ENCODE assay signal across 18 mouse cellular contexts in the genomic region with DNA sequence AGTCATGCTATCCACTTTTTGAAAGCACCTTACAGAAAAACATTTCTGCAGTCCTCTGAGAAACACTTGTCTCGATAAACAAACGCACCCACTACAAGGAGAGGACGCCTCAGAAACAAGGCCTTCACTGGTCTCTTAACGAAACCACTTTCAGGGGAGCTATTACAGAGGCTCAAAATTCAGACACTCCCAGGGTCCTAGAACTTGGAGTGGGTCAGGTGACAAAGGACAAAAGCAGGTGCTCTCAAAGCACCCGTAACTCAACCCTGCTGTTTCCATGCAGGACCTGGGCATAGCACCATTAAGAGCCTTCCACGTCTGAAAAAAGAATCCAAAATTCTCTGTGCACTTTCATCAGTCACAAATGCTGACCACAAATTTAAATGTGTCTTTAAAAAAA. TPM values are rescaled to one million over a fixed set of nuclear protein-coding genes. Genes with fewer than 3 reads are reported as not detected.
DNase-seq lines count a peak whose midpoint lies in the region; ATAC-seq and TF ChIP-seq lines count a peak whose summit lies in the region.
"Had no signal": no experiment of that assay in that cellular context is flagged by ENCODE, and none has a peak within 500 bp of the region (broad histone marks: within the 10 kb centered on the region; RNA-seq: fewer than 3 reads in every experiment).

No protein-coding gene starts in this region.

- no peak overlapping the region for H3K4me3 ChIP-seq in forebrain, embryonic 15.5 days
- no peak overlapping the region for H3K4me3 ChIP-seq in forebrain, embryonic 13.5 days
- no peak overlapping the region for H3K4me3 ChIP-seq in heart, embryonic 10.5 days
- H3K4me3 ChIP-seq in heart, adult 2 months, result no peak overlapping the region
- H3K4me3 ChIP-seq in lung, adult 2 months (replicated peaks; ENCODE audit: extremely low read depth, low read depth, low read length), result no peak overlapping the region
- H3K4me3 ChIP-seq: embryonic facial prominence, embryonic 15.5 days; erythroblast, embryonic 14.5 days; hindbrain, embryonic 12.5 days; intestine, embryonic 15.5 days had no signal

- 0 out of 2 replicates have a peak overlapping the region, but pooled peaks have one; percentile 65 for H3K27ac ChIP-seq in forebrain, embryonic 15.5 days (replicated peaks)
- no peak overlapping the region; the same call in 1 of the 2 replicates for H3K27ac ChIP-seq in forebrain, embryonic 13.5 days
- H3K27ac ChIP-seq in heart, embryonic 10.5 days, result no peak overlapping the region
- H3K27ac ChIP-seq in heart, adult 2 months, result no peak overlapping the region
- H3K27ac ChIP-seq: embryonic facial prominence, embryonic 15.5 days; intestine, embryonic 15.5 days had no signal

- peaks cover 28% of the 10 kb centered on the region for H3K4me1 ChIP-seq in forebrain, embryonic 15.5 days
- peaks cover 48% of the 10 kb centered on the region for H3K4me1 ChIP-seq in forebrain, embryonic 13.5 days
- 0 out of 2 replicates have a peak, but pooled peaks cover 9% of the 10 kb centered on the region for H3K4me1 ChIP-seq in heart, embryonic 10.5 days
- no peaks in the 10 kb centered on the region; the same call in 1 of the 2 replicates for H3K4me1 ChIP-seq in heart, adult 2 months (ENCODE audit: control insufficient read depth, insufficient read depth, low read length)
- no peaks in the 10 kb centered on the region for H3K4me1 ChIP-seq in lung, adult 2 months (ENCODE audit: control insufficient read depth, insufficient read depth, low read length)

- no peak for TF ChIP-seq CTCF in heart, adult 2 months (IDR thresholded peaks at IDR 0.05)
- no peak for TF ChIP-seq CTCF in lung, adult 2 months (IDR thresholded peaks at IDR 0.05; ENCODE audit: insufficient read depth, low read length)

- no peak for ATAC-seq in forebrain, embryonic 15.5 days (replicated peaks)
- no peak for ATAC-seq in forebrain, embryonic 13.5 days
- ATAC-seq: intestine, embryonic 15.5 days had no signal

- H3K79me2 ChIP-seq in heart, adult 2 months (replicated peaks; ENCODE audit: control insufficient read depth, insufficient read depth, low read length), result no peaks in the 10 kb centered on the region

- no peaks in the 10 kb centered on the region for H3K36me3 ChIP-seq in forebrain, embryonic 15.5 days
- H3K36me3 ChIP-seq in forebrain, embryonic 13.5 days (ENCODE audit: poor library complexity, severe bottlenecking), result peaks cover 6% of the 10 kb centered on the region
- H3K36me3 ChIP-seq in heart, embryonic 10.5 days, result peaks cover 9% of the 10 kb centered on the region; the same call in 1 of the 2 replicates
- no peaks in the 10 kb centered on the region for H3K36me3 ChIP-seq in heart, adult 2 months (ENCODE audit: control insufficient read depth, insufficient read depth, low read length)
- H3K36me3 ChIP-seq: embryonic facial prominence, embryonic 15.5 days; hindbrain, embryonic 12.5 days; intestine, embryonic 15.5 days had no signal

- intact Hi-C loops in heart, adult 2 months (cut with DNase I), result no loop called here

- DNase-seq in heart, embryonic 10.5 days (ENCODE audit: low spot score), result peak; percentile 13
- no peak for DNase-seq in heart, adult 2 months
- peak; percentile 49 for DNase-seq in lung, postnatal 36 days
- DNase-seq in lung, adult 2 months, result no peak
- DNase-seq: adrenal gland, adult 2 months; adrenal gland, postnatal 25 days; cerebellum, adult 18-20 months; cerebellum, adult 9-11 months; cerebellum, postnatal 36 days; heart, postnatal 10 days; heart, postnatal 4 days; kidney, adult 18-20 months had no signal

- no peak for TF ChIP-seq POLR2A in heart, adult 2 months (IDR thresholded peaks at IDR 0.05; ENCODE audit: insufficient read depth, low read depth, low read length)
- TF ChIP-seq POLR2A in lung, adult 2 months (IDR thresholded peaks at IDR 0.05; ENCODE audit: borderline replicate concordance, extremely low read depth, low read depth, low read length), result no peak

- 72% methylated on average over 6 of the region's 6 CpGs for WGBS in forebrain, embryonic 15.5 days
- WGBS in forebrain, embryonic 13.5 days, result 68% methylated on average over 6 of the region's 6 CpGs
- 90% methylated on average over 6 of the region's 6 CpGs for WGBS in heart, embryonic 10.5 days
- 97% methylated on average over 6 of the region's 6 CpGs for WGBS in heart, adult 2 months
- WGBS in lung, adult 2 months, result 75% methylated on average over 6 of the region's 6 CpGs

- no peak overlapping the region for H3K4me2 ChIP-seq in forebrain, embryonic 15.5 days (replicated peaks)
- H3K4me2 ChIP-seq in forebrain, embryonic 13.5 days, result no peak overlapping the region
- H3K4me2 ChIP-seq: embryonic facial prominence, embryonic 15.5 days; hindbrain, embryonic 12.5 days; intestine, embryonic 15.5 days had no signal

- TF ChIP-seq EP300 in heart, adult 2 months (IDR thresholded peaks at IDR 0.05; ENCODE audit: insufficient read depth, low read depth, low read length), result no peak

- H3K9ac ChIP-seq in forebrain, embryonic 15.5 days (replicated peaks), result no peak overlapping the region
- H3K9ac ChIP-seq in forebrain, embryonic 13.5 days, result no peak overlapping the region
- H3K9ac ChIP-seq in heart, adult 2 months (ENCODE audit: low read depth, low read length), result no peak overlapping the region
- H3K9ac ChIP-seq: embryonic facial prominence, embryonic 15.5 days; hindbrain, embryonic 12.5 days; intestine, embryonic 15.5 days had no signal

- no peaks in the 10 kb centered on the region for H3K27me3 ChIP-seq in forebrain, embryonic 15.5 days
- no peaks in the 10 kb centered on the region for H3K27me3 ChIP-seq in forebrain, embryonic 13.5 days
- no peaks in the 10 kb centered on the region for H3K27me3 ChIP-seq in heart, embryonic 10.5 days (ENCODE audit: insufficient read depth, poor library complexity, severe bottlenecking)
- no peaks in the 10 kb centered on the region for H3K27me3 ChIP-seq in heart, adult 2 months (ENCODE audit: control insufficient read depth, insufficient read depth, low read length)
- H3K27me3 ChIP-seq: embryonic facial prominence, embryonic 15.5 days; hindbrain, embryonic 12.5 days; intestine, embryonic 15.5 days had no signal

- H3K9me3 ChIP-seq in forebrain, embryonic 15.5 days, result no peaks in the 10 kb centered on the region
- no peaks in the 10 kb centered on the region for H3K9me3 ChIP-seq in forebrain, embryonic 13.5 days (replicated peaks)
- no peaks in the 10 kb centered on the region for H3K9me3 ChIP-seq in heart, embryonic 10.5 days
- H3K9me3 ChIP-seq: embryonic facial prominence, embryonic 15.5 days; hindbrain, embryonic 12.5 days; intestine, embryonic 15.5 days had no signal

RNA-seq across cellular contexts. Expression of gene Cdc14a, which starts 26.5 kb away (rescaled TPM):
- 8.5 TPM in 2 replicates for polyA plus RNA-seq in forebrain, embryonic 15.5 days (2015; fragmentation: Nextera tagmentation; extraction: Ambion mirVana)
- polyA plus RNA-seq in forebrain, embryonic 13.5 days (2015; fragmentation: Nextera tagmentation; extraction: Ambion mirVana), result 11.9 and 12.5 TPM in 2 replicates
- 7.4 and 8.6 TPM in 2 replicates for polyA plus RNA-seq in heart, embryonic 10.5 days (2016; fragmentation: Nextera tagmentation; extraction: Ambion mirVana)
- total RNA-seq in heart, adult 2 months (2021), result 1 to 10 TPM; 2.8 to 3.4 TPM
- 1.3 and 1.6 TPM in 2 replicates for polyA plus RNA-seq in heart, adult 2 months (2012; rRNA removed)
- polyA plus RNA-seq in lung, adult 2 months (2012; rRNA removed), result 7.2 and 8.5 TPM in 2 replicates

Comparison
In these comparisons a context has a peak if more than half of its experiments do, and no peak if none do; other contexts are left out.
1. DNase-seq: peak in heart, embryonic 10.5 days (single experiment) and lung, postnatal 36 days (single experiment); none in heart, adult 2 months (0 of 2) and lung, adult 2 months (single experiment).